Mouse (Mus musculus) megakaryocyte, embryonic 14.5 days (primary cell): ENCODE results near the gene Naip1. TPM values are rescaled to one million over a fixed set of nuclear protein-coding genes. Genes with fewer than 3 reads are reported as not detected.

ENCODE experiments used
- H3K27me3 ChIP-seq: replicated peaks from 2 replicates; pipeline ENCODE3; 2012; ENCODE audit warnings: inconsistent platforms
- H3K36me3 ChIP-seq: replicated peaks from 2 replicates; pipeline ENCODE3; 2012; ENCODE audit warnings: low read length, inconsistent platforms, mixed read lengths
- H3K4me1 ChIP-seq: 2 replicates; pipeline ENCODE4 v1.6.1; 2012; ENCODE audit warnings: inconsistent platforms
- H3K4me3 ChIP-seq: replicated peaks from 2 replicates; pipeline ENCODE3; 2012; ENCODE audit warnings: moderate library complexity, mild to moderate bottlenecking, inconsistent platforms
- H3K9me3 ChIP-seq: 2 replicates; pipeline ENCODE4 v1.6.1; 2012; ENCODE audit warnings: inconsistent platforms
- FLI1 ChIP-seq: IDR thresholded peaks from 2 replicates; pipeline ENCODE4 v1.6.1; 2012; ENCODE audit warnings: low read length, inconsistent platforms, mixed read lengths
- GATA1 ChIP-seq: IDR thresholded peaks from 3 replicates; pipeline ENCODE4 v1.6.1; 2012; ENCODE audit warnings: mixed read lengths, low read length, inconsistent platforms, borderline replicate concordance
- polyA plus RNA-seq: library from polyadenylated mRNA; stranded (reverse); fragments of >175 nt; gene quantifications from 2 replicates; pipeline ENCODE4 v1.2.3, GENCODE M21; 2012; ENCODE audit warnings: low replicate concordance; ENCODE audit not compliant: insufficient read depth

The Naip1 gene
- polyA plus RNA-seq, 1 experiment: 0.02 TPM

GRCm38 (mm10) chr13:100370536-100370935 lies 82.1 kb downstream of the Naip1 start:
- TF ChIP-seq FLI1: no peak
- no peak for TF ChIP-seq GATA1
- Histone ChIP-seq H3K4me3 (no peak overlapping the region), H3K36me3 (no peaks in the 10 kb centered on the region), H3K9me3 (no peaks in the 10 kb centered on the region), H3K27me3 (no peaks in the 10 kb centered on the region), H3K4me1 (no peaks in the 10 kb centered on the region)

Other genes with a start within 250 kb of the Naip1 start
- 0.28 TPM in 1 of 2 replicates, not detected in the other for gene Naip5, start 206.5 kb downstream of the Naip1 start, polyA plus RNA-seq
- gene Naip6, start 135.2 kb downstream of the Naip1 start, polyA plus RNA-seq: 0.31 TPM in 1 of 2 replicates, not detected in the other
- 5.8 and 10.0 TPM in 2 replicates for gene Gtf2h2, start 39.7 kb upstream of the Naip1 start, polyA plus RNA-seq
- not detected in 2 replicates for gene Ocln, start 99.8 kb upstream of the Naip1 start, polyA plus RNA-seq
- gene Marveld2, start 164.1 kb upstream of the Naip1 start, polyA plus RNA-seq: 0.27 TPM in 1 of 2 replicates, not detected in the other
- 1.8 and 21.1 TPM in 2 replicates for gene Ak6, start 198.1 kb upstream of the Naip1 start, polyA plus RNA-seq
- 13.2 and 17.2 TPM in 2 replicates for gene Rad17, start 198.2 kb upstream of the Naip1 start, polyA plus RNA-seq
- gene Taf9, start 198.7 kb upstream of the Naip1 start, polyA plus RNA-seq: 2.6 and 10.8 TPM in 2 replicates
- gene Ccdc125, start 216.8 kb upstream of the Naip1 start, polyA plus RNA-seq: 0.47 TPM in 1 of 2 replicates, not detected in the other